In genomic region chr9:27796535-27796934, GRCm38 (mm10) we compare ENCODE assay signal across 26 mouse cellular contexts. TPM values are rescaled to one million over a fixed set of nuclear protein-coding genes. Genes with fewer than 3 reads are reported as not detected.
DNase-seq lines count a peak whose midpoint lies in the region; ATAC-seq and TF ChIP-seq lines count a peak whose summit lies in the region.
"Had no signal": no experiment of that assay in that cellular context is flagged by ENCODE, and none has a peak within 500 bp of the region (broad histone marks: within the 10 kb centered on the region; RNA-seq: fewer than 3 reads in every experiment).

No protein-coding gene starts in this region.

- no peak overlapping the region for H3K9ac ChIP-seq in lung, embryonic 14.5 days
- H3K9ac ChIP-seq in lung, embryonic 16.5 days (ENCODE audit: low read length) = no peak overlapping the region
- H3K9ac ChIP-seq: embryonic facial prominence, embryonic 13.5 days; embryonic facial prominence, embryonic 15.5 days; forebrain, embryonic 12.5 days had no signal

- peaks cover 9% of the 10 kb centered on the region for H3K27me3 ChIP-seq in lung, embryonic 14.5 days (ENCODE audit: insufficient read depth, low read length)
- H3K27me3 ChIP-seq in lung, embryonic 16.5 days (ENCODE audit: control insufficient read depth, insufficient read depth, low read depth, low read length) = peaks cover 19% of the 10 kb centered on the region

- H3K36me3 ChIP-seq in lung, embryonic 14.5 days (ENCODE audit: insufficient read depth) = no peaks in the 10 kb centered on the region
- no peaks in the 10 kb centered on the region for H3K36me3 ChIP-seq in lung, embryonic 16.5 days (ENCODE audit: control insufficient read depth, insufficient read depth, low read length)
- H3K36me3 ChIP-seq: embryonic facial prominence, embryonic 13.5 days; embryonic facial prominence, embryonic 15.5 days; forebrain, embryonic 10.5 days; forebrain, embryonic 12.5 days had no signal

- no peak overlapping the region for H3K4me3 ChIP-seq in lung, embryonic 14.5 days (ENCODE audit: low read depth, low read length)
- no peak overlapping the region for H3K4me3 ChIP-seq in lung, adult 2 months (replicated peaks; ENCODE audit: extremely low read depth, low read depth, low read length)
- no peak overlapping the region for H3K4me3 ChIP-seq in lung, embryonic 16.5 days (ENCODE audit: low read length)
- no peak overlapping the region for H3K4me3 ChIP-seq in left cerebral cortex, adult 2 months
- H3K4me3 ChIP-seq: embryonic facial prominence, embryonic 13.5 days; embryonic facial prominence, embryonic 15.5 days; erythroblast, embryonic 14.5 days; forebrain, embryonic 10.5 days; forebrain, embryonic 12.5 days had no signal

- peak; percentile 71 for ATAC-seq in lung, embryonic 14.5 days (ENCODE audit: insufficient read depth)
- ATAC-seq in lung, embryonic 16.5 days (ENCODE audit: low read depth) = peak; percentile 69
- no peak for ATAC-seq in monocyte, adult 5-6 weeks (replicated peaks; ENCODE audit: insufficient number of reproducible peaks, low FRiP score, low TSS enrichment, poor library complexity, severe bottlenecking)
- ATAC-seq: forebrain, embryonic 14.5 days had no signal

- peak; percentile 71 for DNase-seq in lung, embryonic 14.5 days
- no peak for DNase-seq in lung, adult 2 months
- no peak for DNase-seq in lung, adult 18-20 months
- peak; percentile 52 for DNase-seq in lung, postnatal 10 days
- peak; percentile 4 for DNase-seq in lung, postnatal 14 days
- DNase-seq in left cerebral cortex, adult 2 months (ENCODE audit: extremely low spot score in 1 of 2, low spot score in 2 of 2) = no peak
- DNase-seq: adrenal gland, adult 2 months; adrenal gland, postnatal 10 days; adrenal gland, postnatal 25 days; cerebellum, adult 11 months; cerebellum, adult 18-20 months; cerebellum, adult 8-10 months; cerebellum, adult 9-11 months; cerebellum, postnatal 14 days; cerebellum, postnatal 36 days; embryo, embryonic 11 days had no signal

- no peak for TF ChIP-seq CTCF in lung, embryonic 14.5 days (IDR thresholded peaks at IDR 0.05; ENCODE audit: low read depth)
- TF ChIP-seq CTCF in lung, adult 2 months (IDR thresholded peaks at IDR 0.05; ENCODE audit: insufficient read depth, low read length) = no peak
- no peak for TF ChIP-seq CTCF in left cerebral cortex, adult 2 months (IDR thresholded peaks at IDR 0.05)

- H3K4me2 ChIP-seq in lung, embryonic 14.5 days = no peak overlapping the region
- H3K4me2 ChIP-seq in lung, embryonic 16.5 days (ENCODE audit: low read depth, low read length) = no peak overlapping the region
- H3K4me2 ChIP-seq: embryonic facial prominence, embryonic 13.5 days; embryonic facial prominence, embryonic 15.5 days; forebrain, embryonic 12.5 days had no signal

- no peak overlapping the region for H3K27ac ChIP-seq in lung, embryonic 14.5 days (ENCODE audit: low read depth)
- H3K27ac ChIP-seq in lung, embryonic 16.5 days (ENCODE audit: low read length) = no peak overlapping the region
- H3K27ac ChIP-seq in left cerebral cortex, adult 2 months = no peak overlapping the region
- H3K27ac ChIP-seq: embryonic facial prominence, embryonic 13.5 days; embryonic facial prominence, embryonic 15.5 days; forebrain, embryonic 10.5 days; forebrain, embryonic 12.5 days had no signal

- intact Hi-C loops in left cerebral cortex, adult 2 months (cut with DNase I) = loop anchor here (10.0 kb wide), 1 partner anchor 362 kb away; no protein-coding TSS in a partner anchor

- H3K4me1 ChIP-seq in lung, embryonic 14.5 days (ENCODE audit: insufficient read depth) = no peaks in the 10 kb centered on the region
- H3K4me1 ChIP-seq in lung, adult 2 months (ENCODE audit: control insufficient read depth, insufficient read depth, low read length) = no peaks in the 10 kb centered on the region
- 0 out of 2 replicates have a peak, but pooled peaks cover 2% of the 10 kb centered on the region for H3K4me1 ChIP-seq in lung, embryonic 16.5 days (replicated peaks; ENCODE audit: control insufficient read depth, insufficient read depth, low read length)

- WGBS in lung, embryonic 14.5 days = 43% methylated on average over 1 of the region's 1 CpGs
- 67% methylated on average over 1 of the region's 1 CpGs for WGBS in lung, adult 2 months
- 48% methylated on average over 1 of the region's 1 CpGs for WGBS in lung, embryonic 16.5 days

- H3K9me3 ChIP-seq in lung, embryonic 14.5 days (ENCODE audit: low read depth, low read length) = no peaks in the 10 kb centered on the region
- no peaks in the 10 kb centered on the region for H3K9me3 ChIP-seq in lung, embryonic 16.5 days (ENCODE audit: control insufficient read depth, low read length)
- H3K9me3 ChIP-seq: embryonic facial prominence, embryonic 13.5 days; embryonic facial prominence, embryonic 15.5 days; forebrain, embryonic 10.5 days; forebrain, embryonic 12.5 days had no signal

- TF ChIP-seq POLR2A in lung, adult 2 months (IDR thresholded peaks at IDR 0.05; ENCODE audit: borderline replicate concordance, extremely low read depth, low read depth, low read length) = no peak

RNA-seq across cellular contexts. Expression of gene Opcml, which starts 6.0 kb away (rescaled TPM):
- 9.4 TPM in 2 replicates for polyA plus RNA-seq in lung, embryonic 14.5 days (2014; fragmentation: Nextera tagmentation; extraction: Ambion mirVana)
- 0.19 and 0.26 TPM in 2 replicates for polyA plus RNA-seq in lung, adult 2 months (2012; rRNA removed)
- polyA plus RNA-seq in lung, embryonic 16.5 days (2015; fragmentation: Nextera tagmentation; extraction: Ambion mirVana) = 10.1 and 11.7 TPM in 2 replicates
- total RNA-seq in left cerebral cortex, adult 2 months (2021) = 100 to 1,000 TPM; 250 to 251 TPM
- not detected in 3 replicates for total RNA-seq in monocyte, adult 5-6 weeks (2017)
- total RNA-seq: common myeloid progenitor, adult 5-6 weeks; MEL had no signal

Comparison
In these comparisons a context has a peak if more than half of its experiments do, and no peak if none do; other contexts are left out.
1. DNase-seq: peak in lung, embryonic 14.5 days (single experiment), lung, postnatal 10 days (single experiment) and lung, postnatal 14 days (single experiment); none in lung, adult 2 months (single experiment), lung, adult 18-20 months (0 of 2) and left cerebral cortex, adult 2 months (0 of 2).